Mouse (Mus musculus) bone marrow, adult 2 months (tissue): ENCODE data around the gene Iqch.

Experiments
- CTCF ChIP-seq: fragments of 200-500 bp; IDR thresholded peaks from 2 replicates; pipeline ENCODE4 v1.5.1; 2011; ENCODE audit warnings: low read length, control low read depth; ENCODE audit not compliant: control insufficient read depth, insufficient read depth
- POLR2A ChIP-seq: fragments of 200-500 bp; IDR thresholded peaks from 2 replicates; pipeline ENCODE4 v1.6.1; 2011; ENCODE audit warnings: low read depth, mild to moderate bottlenecking, control low read depth, low read length, borderline replicate concordance; ENCODE audit not compliant: control insufficient read depth

DNA sequence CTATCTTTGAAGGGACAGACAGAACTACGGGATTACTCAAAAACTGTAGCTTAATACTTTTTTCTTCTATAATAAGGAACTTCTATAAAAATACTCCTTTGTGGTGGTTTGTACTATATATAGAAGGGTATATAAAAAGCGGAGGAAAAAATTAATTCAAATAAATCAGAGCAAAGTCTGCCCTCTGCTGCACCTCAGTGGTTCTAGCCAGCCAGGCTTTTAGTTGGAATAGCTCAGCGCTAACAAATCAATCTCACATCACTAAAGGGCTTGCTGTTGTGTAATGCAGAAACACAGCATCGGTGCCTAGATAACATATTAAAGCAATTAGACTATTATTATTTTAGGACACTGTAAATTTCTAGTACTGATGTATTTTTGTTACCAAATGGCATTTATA is 91.3 kb downstream of the Iqch start:
- TF ChIP-seq CTCF, result no peak
- no peak for TF ChIP-seq POLR2A
